Mouse (Mus musculus) heart, postnatal 0 days (tissue): ENCODE results near the gene Rp9. TPM values are rescaled to one million over a fixed set of nuclear protein-coding genes. Genes with fewer than 3 reads are reported as not detected.

Experiments used
- ATAC-seq: fragments of 200-750 bp; cut with Nextera tagmentation; 2 replicates; pipeline ENCODE4 v1.8.0; 2017; ENCODE audit warnings: low read depth, moderate number of reproducible peaks, moderate library complexity; ENCODE audit not compliant: insufficient read depth
- DNase-seq: peaks from one replicate; pipeline ENCODE4 v3.0.0-alpha.2; 2016; ENCODE audit warnings: low spot score
- H3K27ac ChIP-seq: fragments of 300-500 bp; sonication (generic); 2 replicates; pipeline ENCODE4 v1.5.1; 2014; ENCODE audit warnings: low read depth, mild to moderate bottlenecking
- H3K27me3 ChIP-seq: fragments of 300-500 bp; sonication (generic); 2 replicates; pipeline ENCODE4 v1.6.1; 2014; ENCODE audit warnings: low read length, mixed read lengths; ENCODE audit not compliant: control insufficient read depth, insufficient read depth
- H3K36me3 ChIP-seq: fragments of 300-500 bp; sonication (generic); replicated peaks from 2 replicates; pipeline ENCODE4 v1.6.1; 2014; ENCODE audit warnings: low read length, mixed read lengths; ENCODE audit not compliant: control insufficient read depth, insufficient read depth
- H3K4me1 ChIP-seq: fragments of 300-500 bp; sonication (generic); 2 replicates; pipeline ENCODE4 v1.6.1; 2014; ENCODE audit warnings: antibody characterized with exemption; ENCODE audit not compliant: control insufficient read depth, insufficient read depth
- H3K4me2 ChIP-seq: fragments of 300-500 bp; sonication (generic); 2 replicates; pipeline ENCODE4 v1.6.1; 2014; ENCODE audit warnings: low read depth, mild to moderate bottlenecking, low read length, moderate library complexity
- H3K4me3 ChIP-seq: fragments of 300-500 bp; sonication (generic); 2 replicates; pipeline ENCODE4 v1.5.1; 2014; ENCODE audit warnings: low read depth, low read length
- H3K9ac ChIP-seq: fragments of 300-500 bp; sonication (generic); replicated peaks from 2 replicates; pipeline ENCODE4 v1.6.1; 2014; ENCODE audit warnings: low read depth, low read length, mixed read lengths
- H3K9me3 ChIP-seq: fragments of 300-500 bp; sonication (generic); replicated peaks from 2 replicates; pipeline ENCODE4 v1.6.1; 2016; ENCODE audit warnings: low read length; ENCODE audit not compliant: control insufficient read depth
- CTCF ChIP-seq: IDR thresholded peaks from 2 replicates; pipeline ENCODE4 v1.5.1; 2016; ENCODE audit warnings: antibody characterized with exemption, control low read depth, low read depth
- EP300 ChIP-seq: IDR thresholded peaks from 2 replicates; pipeline ENCODE4 v1.6.1; 2016; ENCODE audit warnings: antibody characterized with exemption, low read depth
- WGBS: fragments of 180-500 bp; shearing (Covaris S2); extraction: QIAGEN DNeasy Blood & Tissue Kit; methylation state at CpG from one replicate; pipeline ENCODE4 v1.1.7; 2014; 5-methylcytosine and 5-hydroxymethylcytosine counted together
- polyA plus RNA-seq: library from polyadenylated mRNA; unstranded; fragments of >200 nt; fragmentation: Nextera tagmentation; extraction: Ambion mirVana; gene quantifications from 2 replicates; pipeline ENCODE4 v1.2.1, GENCODE M21; 2015
- total RNA-seq: library from RNA; depleted of rRNA; stranded (reverse); fragments of >200 nt; gene quantifications from 2 replicates; pipeline ENCODE4 v1.2.3, GENCODE M21; 2014; ENCODE audit warnings: low replicate concordance; rRNA removed

Rp9 gene
- total RNA-seq: 41.5 and 47.1 TPM in 2 replicates
- polyA plus RNA-seq: 50.9 and 54.7 TPM in 2 replicates

DNA sequence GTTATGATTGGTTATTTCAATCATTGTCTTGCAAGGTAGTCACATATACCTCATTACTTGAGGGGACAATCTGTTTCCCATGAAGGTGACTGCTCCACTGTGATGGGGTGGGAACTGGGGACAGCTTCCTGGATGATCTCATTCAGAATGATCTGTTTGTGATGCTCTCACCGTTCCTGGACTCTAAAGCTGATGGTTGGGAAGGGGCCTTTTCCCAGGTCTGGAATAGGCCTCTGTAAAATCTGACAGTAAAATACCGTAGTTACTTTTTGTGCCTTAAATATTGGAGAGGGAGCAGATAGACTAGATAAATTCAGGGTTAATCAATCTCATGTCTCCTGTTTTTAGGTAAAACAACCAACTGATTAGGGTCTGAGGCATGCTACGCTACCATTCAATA, at the start of gene Rp9:
Gene Rp9 (minus strand): TSS at position 101 of the 400 bp plus-strand sequence.
- H3K4me2 ChIP-seq: peak within 1 kb of the TSS; percentile 93
- 0 out of 2 replicates have a peak, but pooled peaks cover 4% of the 10 kb centered on the region for H3K36me3 ChIP-seq
- no peak for TF ChIP-seq CTCF
- TF ChIP-seq EP300: no peak
- DNase-seq (no peak), ATAC-seq (no peak)
- no peaks in the 10 kb centered on the region for H3K9me3 ChIP-seq
- H3K9ac ChIP-seq: peak within 1 kb of the TSS; percentile 89
- no peaks in the 10 kb centered on the region for H3K27me3 ChIP-seq
- H3K27ac ChIP-seq: peak within 1 kb of the TSS; percentile 87
- H3K4me3 ChIP-seq: peak within 1 kb of the TSS; percentile 90
- 77% methylated on average over 3 of the region's 3 CpGs for WGBS
- peaks cover 3% of the 10 kb centered on the region; the same call in 1 of the 2 replicates for H3K4me1 ChIP-seq

- Histone ChIP-seq H3K4me2 (no peak overlapping the region), H3K4me1 (no peaks in the 10 kb centered on the region), H3K27ac (no peak overlapping the region), H3K36me3 (no peaks in the 10 kb centered on the region), H3K27me3 (no peaks in the 10 kb centered on the region), H3K9me3 (peaks cover 7% of the 10 kb centered on the region; the same call in 1 of the 2 replicates), H3K4me3 (no peak overlapping the region), H3K9ac (no peak overlapping the region)
- TF ChIP-seq CTCF (peak; percentile 74), EP300 (no peak)
- DNase-seq: peak; percentile 47
- peak; percentile 51; the same call in 1 of the 2 replicates for ATAC-seq
- 94% methylated on average over 3 of the region's 3 CpGs for WGBS
Measured at GRCm38 (mm10) chr9:22518394-22519041, 49.0 kb upstream of the Rp9 start.

DNA sequence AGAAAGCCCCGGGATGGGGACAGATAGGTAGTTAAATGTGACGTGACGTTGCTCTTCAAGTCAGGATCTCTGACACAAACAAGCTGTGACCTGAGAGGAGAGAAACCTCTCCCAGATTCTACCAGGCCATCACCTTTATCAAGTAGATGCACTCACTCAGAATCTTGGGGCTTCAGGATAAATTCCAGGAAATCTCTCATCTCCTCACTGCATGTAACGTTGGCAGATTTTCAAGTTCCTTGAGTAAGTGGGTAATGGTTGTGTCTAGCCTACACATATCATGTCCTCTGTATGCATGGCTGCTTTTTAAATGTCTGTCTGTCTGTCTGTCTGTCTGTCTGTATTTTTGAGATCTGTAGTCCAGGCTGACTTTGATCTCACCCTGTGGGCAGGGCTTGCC, 45.5 kb upstream of the Rp9 start:
- Histone ChIP-seq H3K4me3 (no peak overlapping the region), H3K4me1 (no peaks in the 10 kb centered on the region), H3K4me2 (no peak overlapping the region), H3K27me3 (no peaks in the 10 kb centered on the region), H3K36me3 (no peaks in the 10 kb centered on the region), H3K9ac (no peak overlapping the region), H3K9me3 (no peaks in the 10 kb centered on the region), H3K27ac (no peak overlapping the region)
- TF ChIP-seq EP300 (no peak), CTCF (no peak)
- no peak for DNase-seq
- 78% methylated on average over 4 of the region's 4 CpGs for WGBS
- ATAC-seq: no peak

GRCm38 (mm10) chr9:22505574-22505973, 36.0 kb upstream of the Rp9 start:
- 23% methylated on average over 2 of the region's 2 CpGs for WGBS
- Histone ChIP-seq H3K27ac (no peak overlapping the region), H3K9me3 (no peaks in the 10 kb centered on the region), H3K27me3 (no peaks in the 10 kb centered on the region), H3K9ac (no peak overlapping the region), H3K4me3 (no peak overlapping the region), H3K4me1 (0 out of 2 replicates have a peak, but pooled peaks cover 8% of the 10 kb centered on the region), H3K36me3 (no peaks in the 10 kb centered on the region), H3K4me2 (no peak overlapping the region)
- DNase-seq (no peak), ATAC-seq (peak; percentile 27; the same call in 1 of the 2 replicates)
- TF ChIP-seq EP300 (no peak), CTCF (no peak)

DNA sequence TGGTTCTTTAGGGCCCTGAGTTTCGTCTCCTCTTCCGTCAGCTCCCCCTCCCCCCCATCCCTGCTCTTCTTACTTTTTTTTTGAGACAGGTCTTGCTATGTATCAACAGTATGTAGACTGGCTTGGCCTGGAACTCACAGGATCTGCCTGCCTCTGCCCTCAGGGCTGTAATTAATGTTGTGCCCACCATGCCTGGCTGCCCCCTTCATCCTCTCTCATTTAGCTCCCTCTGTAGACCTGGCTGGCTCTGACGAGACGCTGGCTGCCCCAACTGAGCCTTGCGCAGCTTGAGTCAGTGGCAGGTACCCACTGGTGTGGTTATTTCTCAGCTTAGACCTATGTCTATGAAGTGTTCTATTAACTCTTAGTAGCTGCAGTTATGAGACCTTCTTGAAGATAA, 34.0 kb upstream of the Rp9 start:
- TF ChIP-seq EP300: no peak
- TF ChIP-seq CTCF: no peak
- Histone ChIP-seq H3K9me3 (no peaks in the 10 kb centered on the region), H3K4me1 (0 out of 2 replicates have a peak, but pooled peaks cover 8% of the 10 kb centered on the region), H3K36me3 (no peaks in the 10 kb centered on the region), H3K27me3 (no peaks in the 10 kb centered on the region), H3K27ac (no peak overlapping the region), H3K9ac (no peak overlapping the region), H3K4me3 (no peak overlapping the region), H3K4me2 (no peak overlapping the region)
- DNase-seq (no peak), ATAC-seq (no peak)
- WGBS: 83% methylated on average over 5 of the region's 5 CpGs

DNA sequence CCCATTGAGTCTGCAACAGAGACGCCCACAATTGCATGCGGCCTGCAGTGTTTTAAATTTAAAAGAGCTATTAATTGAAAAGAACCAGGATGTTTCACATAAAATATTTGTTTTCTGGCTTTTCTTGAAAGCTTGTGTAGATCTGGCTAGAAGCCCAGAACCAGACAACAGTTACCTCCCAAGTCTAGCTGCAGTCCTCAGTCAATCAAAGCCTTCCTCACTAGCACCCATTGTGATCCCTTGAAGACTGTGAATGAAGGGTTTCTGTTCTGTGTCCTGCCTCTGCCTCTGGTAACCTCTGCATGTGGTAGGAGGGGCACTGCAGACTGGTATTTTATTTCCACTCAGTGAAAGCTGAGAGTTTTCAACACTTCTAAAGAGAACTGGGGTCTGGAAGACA, 33.4 kb upstream of the Rp9 start:
- H3K27me3 ChIP-seq: no peaks in the 10 kb centered on the region
- DNase-seq (no peak), ATAC-seq (no peak)
- TF ChIP-seq EP300 (no peak), CTCF (no peak)
- H3K9me3 ChIP-seq: no peaks in the 10 kb centered on the region
- H3K4me3 ChIP-seq: no peak overlapping the region
- no peak overlapping the region for H3K27ac ChIP-seq
- H3K9ac ChIP-seq: no peak overlapping the region
- H3K4me1 ChIP-seq: 0 out of 2 replicates have a peak, but pooled peaks cover 8% of the 10 kb centered on the region
- no peaks in the 10 kb centered on the region for H3K36me3 ChIP-seq
- H3K4me2 ChIP-seq: no peak overlapping the region
- 67% methylated on average over 2 of the region's 2 CpGs for WGBS
